Mouse (Mus musculus) midbrain, embryonic 11.5 days (tissue): Measurements from ENCODE around the gene Spata20. TPM values are rescaled to one million over a fixed set of nuclear protein-coding genes. Genes with fewer than 3 reads are reported as not detected.

Experiments
- ATAC-seq: fragments of 200-750 bp; cut with Nextera tagmentation; 2 replicates; pipeline ENCODE4 v1.8.0; 2017; ENCODE audit warnings: moderate TSS enrichment, moderate library complexity; ENCODE audit not compliant: low FRiP score
- DNase-seq: peaks from one replicate; pipeline ENCODE4 v3.0.0; 2015; ENCODE audit warnings: low spot score; ENCODE audit errors: missing footprints
- H3K27ac ChIP-seq: fragments of 300-500 bp; sonication (generic); 2 replicates; pipeline ENCODE4 v1.5.1; 2014; ENCODE audit warnings: low read depth, low read length
- H3K27me3 ChIP-seq: fragments of 300-500 bp; sonication (generic); 2 replicates; pipeline ENCODE4 v1.6.1; 2014; ENCODE audit warnings: mild to moderate bottlenecking, low read length, moderate library complexity, mixed read lengths; ENCODE audit not compliant: control insufficient read depth, insufficient read depth
- H3K36me3 ChIP-seq: fragments of 300-500 bp; sonication (generic); 2 replicates; pipeline ENCODE4 v1.6.1; 2014; ENCODE audit warnings: mild to moderate bottlenecking, low read length, moderate library complexity, mixed read lengths; ENCODE audit not compliant: control insufficient read depth, insufficient read depth
- H3K4me1 ChIP-seq: fragments of 300-500 bp; sonication (generic); 2 replicates; pipeline ENCODE4 v1.6.1; 2014; ENCODE audit warnings: low read length; ENCODE audit not compliant: control insufficient read depth, insufficient read depth
- H3K4me2 ChIP-seq: fragments of 300-500 bp; sonication (generic); 2 replicates; pipeline ENCODE4 v1.6.1; 2014; ENCODE audit warnings: mild to moderate bottlenecking, moderate library complexity
- H3K4me3 ChIP-seq: fragments of 300-500 bp; sonication (generic); 2 replicates; pipeline ENCODE4 v1.5.1; 2014; ENCODE audit warnings: low read depth, low read length
- H3K9ac ChIP-seq: fragments of 300-500 bp; sonication (generic); 2 replicates; pipeline ENCODE4 v1.6.1; 2014; ENCODE audit warnings: low read length
- H3K9me3 ChIP-seq: fragments of 300-500 bp; sonication (generic); 2 replicates; pipeline ENCODE4 v1.6.1; 2016; ENCODE audit warnings: low read length; ENCODE audit not compliant: control insufficient read depth
- WGBS: fragments of 180-500 bp; shearing (Covaris S2); extraction: QIAGEN DNeasy Blood & Tissue Kit; methylation state at CpG from one replicate; pipeline ENCODE4 v1.1.7; 2014; 5-methylcytosine and 5-hydroxymethylcytosine counted together
- polyA plus RNA-seq: library from polyadenylated mRNA; unstranded; fragments of >200 nt; fragmentation: Nextera tagmentation; extraction: Ambion mirVana; gene quantifications from 2 replicates; pipeline ENCODE4 v1.2.1, GENCODE M21; 2014

The Spata20 gene
- polyA plus RNA-seq, 1 experiment from 2014 or later, result not detected

- DNase-seq, result no peak
- 85% methylated on average over 5 of the region's 5 CpGs for WGBS
- Histone ChIP-seq H3K27ac (no peak overlapping the region), H3K9me3 (no peaks in the 10 kb centered on the region), H3K27me3 (no peaks in the 10 kb centered on the region), H3K9ac (no peak overlapping the region), H3K36me3 (no peaks in the 10 kb centered on the region), H3K4me1 (peaks cover under 1% of the 10 kb centered on the region), H3K4me3 (no peak overlapping the region), H3K4me2 (no peak overlapping the region)
- ATAC-seq, result 0 out of 2 replicates have a peak, but pooled peaks have one; percentile 19
Observed at GRCm38 (mm10) chr11:94485223-94485622, 756 bp downstream of the Spata20 start.

DNA sequence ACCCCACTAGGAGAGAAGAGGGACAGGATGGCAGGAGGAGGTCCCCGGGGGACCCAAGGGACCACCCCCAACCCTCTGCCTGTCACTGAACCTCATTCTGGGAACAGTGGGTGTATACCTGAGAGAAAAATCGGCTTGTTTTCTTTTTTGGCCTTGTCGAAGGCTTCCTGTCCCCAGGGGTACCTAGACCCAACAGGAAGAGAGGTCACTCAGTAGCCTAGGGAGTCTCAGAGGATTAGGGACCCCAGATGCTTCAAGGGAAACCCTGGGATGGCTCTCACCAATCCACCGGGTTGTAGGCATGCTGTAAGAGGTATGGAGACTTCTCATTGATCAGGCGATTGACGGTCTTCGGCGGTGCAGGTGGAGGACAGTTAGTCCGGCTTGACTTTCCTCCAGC lies 1.3 kb downstream of the Spata20 start:
- Histone ChIP-seq H3K4me2 (no peak overlapping the region), H3K4me3 (no peak overlapping the region), H3K4me1 (peaks cover 2% of the 10 kb centered on the region), H3K27ac (no peak overlapping the region), H3K27me3 (no peaks in the 10 kb centered on the region), H3K36me3 (no peaks in the 10 kb centered on the region), H3K9me3 (no peaks in the 10 kb centered on the region), H3K9ac (no peak overlapping the region)
- DNase-seq (no peak), ATAC-seq (no peak)
- 92% methylated on average over 9 of the region's 9 CpGs for WGBS

- WGBS, result 85% methylated on average over 14 of the region's 14 CpGs
- no peaks in the 10 kb centered on the region for H3K36me3 ChIP-seq
- peaks cover 2% of the 10 kb centered on the region for H3K4me1 ChIP-seq
- no peaks in the 10 kb centered on the region for H3K27me3 ChIP-seq
- H3K9ac ChIP-seq, result no peak overlapping the region
- H3K4me3 ChIP-seq, result no peak overlapping the region
- H3K4me2 ChIP-seq, result no peak overlapping the region
- H3K9me3 ChIP-seq, result no peaks in the 10 kb centered on the region
- DNase-seq, result no peak
- H3K27ac ChIP-seq, result no peak overlapping the region
- ATAC-seq, result no peak
Observed at GRCm38 (mm10) chr11:94483921-94484320, 2.1 kb downstream of the Spata20 start.

- no peak overlapping the region for H3K4me3 ChIP-seq
- H3K4me1 ChIP-seq, result peaks cover 2% of the 10 kb centered on the region
- WGBS, result 73% methylated on average over 11 of the region's 11 CpGs
- DNase-seq (no peak), ATAC-seq (no peak)
- H3K27ac ChIP-seq, result no peak overlapping the region
- no peak overlapping the region for H3K9ac ChIP-seq
- no peaks in the 10 kb centered on the region for H3K27me3 ChIP-seq
- no peak overlapping the region for H3K4me2 ChIP-seq
- no peaks in the 10 kb centered on the region for H3K36me3 ChIP-seq
- H3K9me3 ChIP-seq, result no peaks in the 10 kb centered on the region
Observed at GRCm38 (mm10) chr11:94483436-94483835, 2.5 kb downstream of the Spata20 start.

- H3K27me3 ChIP-seq, result no peaks in the 10 kb centered on the region
- DNase-seq (no peak), ATAC-seq (no peak)
- H3K36me3 ChIP-seq, result no peaks in the 10 kb centered on the region
- no peaks in the 10 kb centered on the region for H3K9me3 ChIP-seq
- H3K4me3 ChIP-seq, result no peak overlapping the region
- H3K4me2 ChIP-seq, result no peak overlapping the region
- H3K4me1 ChIP-seq, result peaks cover 2% of the 10 kb centered on the region
- H3K9ac ChIP-seq, result no peak overlapping the region
- H3K27ac ChIP-seq, result no peak overlapping the region
- WGBS, result 93% methylated on average over 11 of the region's 11 CpGs
Observed at GRCm38 (mm10) chr11:94482738-94483137, 3.2 kb downstream of the Spata20 start.

DNA sequence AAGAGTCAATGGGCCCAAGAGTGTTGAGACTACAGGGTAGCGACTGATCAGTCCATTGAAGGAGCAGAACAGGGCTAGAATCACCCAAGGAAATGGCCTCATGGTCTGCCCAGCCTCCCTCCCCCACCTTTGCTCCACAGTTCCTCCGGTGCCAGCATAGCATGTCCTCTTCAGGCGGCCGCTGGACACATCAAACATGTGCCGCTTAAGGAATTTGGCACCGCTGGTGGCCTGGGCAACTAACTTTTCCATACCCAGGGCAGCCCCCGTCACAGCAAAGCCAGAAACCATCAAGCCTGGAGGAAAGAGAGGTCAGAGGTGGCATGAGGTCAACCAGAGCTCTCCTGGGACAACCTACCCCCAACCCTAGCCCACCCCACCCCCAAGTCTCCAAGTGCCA lies 4.0 kb downstream of the Spata20 start:
- H3K27ac ChIP-seq, result no peak overlapping the region
- no peaks in the 10 kb centered on the region for H3K9me3 ChIP-seq
- H3K27me3 ChIP-seq, result no peaks in the 10 kb centered on the region
- no peak overlapping the region for H3K9ac ChIP-seq
- H3K4me2 ChIP-seq, result no peak overlapping the region
- no peaks in the 10 kb centered on the region for H3K36me3 ChIP-seq
- ATAC-seq, result no peak
- peaks cover 2% of the 10 kb centered on the region; the same call in 1 of the 2 replicates for H3K4me1 ChIP-seq
- no peak for DNase-seq
- no peak overlapping the region for H3K4me3 ChIP-seq
- WGBS, result 90% methylated on average over 7 of the region's 7 CpGs

GRCm38 (mm10) chr11:94480382-94480781 lies 5.6 kb downstream of the Spata20 start:
- no peak overlapping the region for H3K9ac ChIP-seq
- no peak overlapping the region for H3K4me2 ChIP-seq
- WGBS, result 80% methylated on average over 9 of the region's 9 CpGs

DNA sequence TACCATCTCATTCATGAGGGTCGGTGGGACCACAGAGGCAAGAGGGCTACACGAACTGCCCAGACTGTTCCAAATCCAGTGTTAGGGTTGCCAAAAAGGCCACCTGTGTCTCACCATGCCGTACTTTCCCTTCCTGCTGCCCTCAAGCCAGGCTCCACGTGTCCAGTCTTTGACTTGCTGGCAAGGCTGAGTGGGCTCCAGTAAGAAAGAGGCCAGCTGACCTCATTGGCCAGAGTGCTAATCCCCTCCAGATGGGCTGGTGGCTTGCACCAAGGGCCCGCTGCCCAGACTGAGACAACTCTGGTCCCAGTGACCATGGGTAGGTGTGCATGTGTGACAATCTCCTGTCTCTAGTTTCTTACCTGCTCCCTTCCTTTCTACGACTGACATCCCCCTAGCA lies 8.3 kb downstream of the Spata20 start:
- H3K9ac ChIP-seq, result no peak overlapping the region
- H3K9me3 ChIP-seq, result no peaks in the 10 kb centered on the region
- no peak overlapping the region for H3K4me3 ChIP-seq
- H3K36me3 ChIP-seq, result no peaks in the 10 kb centered on the region
- H3K27me3 ChIP-seq, result peaks cover 18% of the 10 kb centered on the region; the same call in 1 of the 2 replicates
- no peak overlapping the region for H3K27ac ChIP-seq
- DNase-seq (no peak), ATAC-seq (no peak)
- no peak overlapping the region for H3K4me2 ChIP-seq
- peaks cover 16% of the 10 kb centered on the region for H3K4me1 ChIP-seq
- 65% methylated on average over 6 of the region's 6 CpGs for whole genome bisulfite sequencing

More at GRCm38 (mm10) chr11:94480382-94480781, 5.6 kb downstream of the Spata20 start:
- ATAC-seq (no peak), DNase-seq (no peak)
- Histone ChIP-seq H3K9me3 (no peaks in the 10 kb centered on the region), H3K27me3 (peaks cover 8% of the 10 kb centered on the region; the same call in 1 of the 2 replicates), H3K36me3 (no peaks in the 10 kb centered on the region), H3K4me3 (no peak overlapping the region), H3K4me1 (peaks cover 7% of the 10 kb centered on the region), H3K27ac (no peak overlapping the region)

GRCm38 (mm10) chr11:94475722-94476121 lies 10.3 kb downstream of the Spata20 start:
- DNase-seq (no peak), ATAC-seq (no peak)
- Histone ChIP-seq H3K27ac (no peak overlapping the region; the same call in 1 of the 2 replicates), H3K4me1 (peaks cover 33% of the 10 kb centered on the region), H3K27me3 (peaks cover 18% of the 10 kb centered on the region; the same call in 1 of the 2 replicates), H3K9me3 (no peaks in the 10 kb centered on the region), H3K36me3 (no peaks in the 10 kb centered on the region), H3K4me3 (no peak overlapping the region), H3K4me2 (no peak overlapping the region), H3K9ac (no peak overlapping the region)
- WGBS, result 13% methylated on average over 11 of the region's 11 CpGs
